Mouse (Mus musculus) midbrain, embryonic 15.5 days (tissue): ENCODE results near the gene Grb10. TPM values are rescaled to one million over a fixed set of nuclear protein-coding genes. Genes with fewer than 3 reads are reported as not detected.

Experiments
- ATAC-seq: fragments of 200-750 bp; cut with Nextera tagmentation; replicated peaks from 2 replicates; pipeline ENCODE4 v1.8.0; 2017; ENCODE audit warnings: moderate TSS enrichment
- H3K27ac ChIP-seq: fragments of 300-500 bp; sonication (generic); 2 replicates; pipeline ENCODE4 v1.5.1; 2015; ENCODE audit warnings: mild to moderate bottlenecking, inconsistent platforms
- H3K27me3 ChIP-seq: fragments of 300-500 bp; sonication (generic); replicated peaks from 2 replicates; pipeline ENCODE4 v1.6.1; 2015; ENCODE audit warnings: inconsistent platforms
- H3K36me3 ChIP-seq: fragments of 300-500 bp; sonication (generic); replicated peaks from 2 replicates; pipeline ENCODE4 v1.6.1; 2015; ENCODE audit warnings: inconsistent platforms
- H3K4me1 ChIP-seq: fragments of 300-500 bp; sonication (generic); 2 replicates; pipeline ENCODE4 v1.6.1; 2015; ENCODE audit warnings: inconsistent platforms
- H3K4me2 ChIP-seq: fragments of 300-500 bp; sonication (generic); 2 replicates; pipeline ENCODE4 v1.6.1; 2015; ENCODE audit warnings: inconsistent platforms, mild to moderate bottlenecking, moderate library complexity
- H3K4me3 ChIP-seq: fragments of 300-500 bp; sonication (generic); 2 replicates; pipeline ENCODE4 v1.5.1; 2015; ENCODE audit warnings: mild to moderate bottlenecking, inconsistent platforms
- H3K9ac ChIP-seq: fragments of 300-500 bp; sonication (generic); 2 replicates; pipeline ENCODE4 v1.6.1; 2015; ENCODE audit warnings: mild to moderate bottlenecking, inconsistent platforms
- H3K9me3 ChIP-seq: fragments of 300-500 bp; sonication (generic); 2 replicates; pipeline ENCODE4 v1.6.1; 2016; ENCODE audit warnings: inconsistent platforms
- WGBS: fragments of 180-500 bp; shearing (Covaris S2); methylation state at CpG from one replicate; pipeline ENCODE4 v1.1.7; 2015; ENCODE audit warnings: mixed read lengths; 5-methylcytosine and 5-hydroxymethylcytosine counted together
- polyA plus RNA-seq: library from polyadenylated mRNA; unstranded; fragments of >200 nt; fragmentation: Nextera tagmentation; extraction: Ambion mirVana; gene quantifications from 2 replicates; pipeline ENCODE4 v1.2.1, GENCODE M21; 2015

Grb10 gene
- polyA plus RNA-seq = 91.4 and 92.5 TPM in 2 replicates

DNA sequence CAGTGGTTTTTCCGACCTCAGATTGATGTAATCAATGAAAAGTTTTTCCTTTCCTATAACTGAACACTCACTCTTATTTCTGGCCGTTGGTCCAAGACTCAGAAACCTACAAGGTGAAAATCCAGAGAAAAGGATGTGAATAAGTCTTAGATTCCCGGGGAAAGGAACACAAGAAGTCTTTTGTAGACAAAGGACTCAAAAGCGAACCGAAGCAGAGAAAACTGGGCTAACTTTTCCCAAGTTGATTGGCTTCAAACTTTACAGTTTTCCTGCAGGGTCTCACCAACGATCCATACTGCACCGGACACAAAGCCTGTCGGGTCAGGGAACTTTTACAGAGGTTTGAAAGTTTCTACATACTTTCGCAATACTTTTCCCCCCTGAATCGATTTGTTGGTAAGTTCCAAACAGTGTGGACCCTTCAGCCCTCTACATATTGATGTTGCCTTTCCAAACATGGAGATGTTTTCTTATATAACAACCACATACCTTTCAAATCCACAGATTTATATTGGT is at the start of gene Grb10:
Gene Grb10 (minus strand): TSS at position 214 of the 516 bp plus-strand sequence.
- Histone ChIP-seq H3K4me3 (peak within 1 kb of the TSS; percentile 47), H3K27me3 (peaks cover 82% of the 10 kb centered on the region), H3K4me2 (peak within 1 kb of the TSS; percentile 60), H3K27ac (no peak within 1 kb of the TSS), H3K4me1 (peaks cover 17% of the 10 kb centered on the region), H3K36me3 (no peaks in the 10 kb centered on the region), H3K9ac (no peak within 1 kb of the TSS), H3K9me3 (no peaks in the 10 kb centered on the region)
- 22% methylated on average over 10 of the region's 10 CpGs for WGBS
- ATAC-seq = no peak

GRCm38 (mm10) chr11:12081638-12082037 is 43.2 kb upstream of the Grb10 start:
- Histone ChIP-seq H3K4me3 (no peak overlapping the region), H3K36me3 (no peaks in the 10 kb centered on the region), H3K4me2 (no peak overlapping the region), H3K9me3 (no peaks in the 10 kb centered on the region), H3K27me3 (no peaks in the 10 kb centered on the region), H3K4me1 (no peaks in the 10 kb centered on the region), H3K9ac (no peak overlapping the region), H3K27ac (no peak overlapping the region)
- 90% methylated on average over 3 of the region's 3 CpGs for WGBS
- no peak for ATAC-seq

DNA sequence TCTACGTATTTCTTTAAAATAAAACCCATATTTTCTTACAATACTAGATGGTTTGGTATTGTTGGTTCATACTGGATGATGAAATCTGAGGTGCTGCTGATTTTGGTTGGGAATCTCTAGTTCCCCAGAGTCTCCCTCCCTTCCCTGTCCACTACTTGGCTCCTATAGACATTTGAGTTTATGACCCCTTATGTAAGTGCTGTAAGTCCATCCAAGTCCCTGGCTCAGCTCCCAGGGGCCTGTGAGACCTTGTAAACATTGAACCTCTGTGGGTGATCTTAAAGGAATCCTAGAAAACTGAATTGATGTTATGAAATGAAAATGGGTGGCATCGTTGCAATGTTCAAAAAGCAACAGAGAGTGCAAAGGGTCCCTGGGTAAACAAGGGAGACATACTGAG is 40.7 kb upstream of the Grb10 start:
- no peak for ATAC-seq
- no peaks in the 10 kb centered on the region for H3K9me3 ChIP-seq

DNA sequence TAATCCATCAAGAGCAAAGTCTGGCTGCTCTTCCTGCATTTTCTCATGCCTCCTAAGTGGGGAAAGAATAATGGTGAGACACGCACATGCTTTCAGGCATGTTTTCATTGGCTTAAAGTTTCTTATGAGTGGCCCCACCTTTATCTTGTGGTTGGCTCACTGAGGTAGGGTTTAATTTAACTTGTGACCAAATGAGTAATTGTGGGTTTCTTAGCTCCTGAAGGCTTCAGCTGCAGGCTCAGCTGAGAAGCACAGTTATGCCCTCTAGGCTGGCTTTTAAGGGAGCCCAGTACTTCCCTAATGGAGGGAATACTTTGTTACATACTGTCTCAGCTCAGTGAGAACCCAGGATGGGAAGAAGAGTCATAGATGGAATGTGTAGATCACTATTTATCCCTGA is 37.0 kb upstream of the Grb10 start:
- H3K9me3 ChIP-seq = no peaks in the 10 kb centered on the region
- H3K36me3 ChIP-seq = no peaks in the 10 kb centered on the region
- H3K4me1 ChIP-seq = no peaks in the 10 kb centered on the region
- no peak overlapping the region for H3K9ac ChIP-seq
- H3K27me3 ChIP-seq = no peaks in the 10 kb centered on the region
- 96% methylated on average over 1 of the region's 1 CpGs for WGBS
- no peak for ATAC-seq
- H3K27ac ChIP-seq = no peak overlapping the region
- H3K4me3 ChIP-seq = no peak overlapping the region
- no peak overlapping the region for H3K4me2 ChIP-seq

More for the DNA sequence above, 40.7 kb upstream of the Grb10 start:
- Histone ChIP-seq H3K4me1 (no peaks in the 10 kb centered on the region), H3K4me3 (no peak overlapping the region), H3K27me3 (no peaks in the 10 kb centered on the region), H3K9ac (no peak overlapping the region), H3K4me2 (no peak overlapping the region), H3K36me3 (no peaks in the 10 kb centered on the region), H3K27ac (no peak overlapping the region)
- 92% methylated on average over 2 of the region's 2 CpGs for WGBS

GRCm38 (mm10) chr11:12073394-12074226 is 35.1 kb upstream of the Grb10 start:
- H3K36me3 ChIP-seq = no peaks in the 10 kb centered on the region
- no peak overlapping the region for H3K4me2 ChIP-seq
- H3K27me3 ChIP-seq = no peaks in the 10 kb centered on the region
- no peaks in the 10 kb centered on the region for H3K4me1 ChIP-seq
- H3K9ac ChIP-seq = no peak overlapping the region
- H3K4me3 ChIP-seq = no peak overlapping the region
- 84% methylated on average over 6 of the region's 6 CpGs for WGBS
- no peaks in the 10 kb centered on the region for H3K9me3 ChIP-seq
- no peak overlapping the region for H3K27ac ChIP-seq
- no peak for ATAC-seq

- H3K4me1 ChIP-seq = no peaks in the 10 kb centered on the region
- no peak overlapping the region for H3K4me3 ChIP-seq
- 85% methylated on average over 3 of the region's 3 CpGs for WGBS
- ATAC-seq = no peak
- H3K9me3 ChIP-seq = no peaks in the 10 kb centered on the region
- H3K4me2 ChIP-seq = no peak overlapping the region
- H3K27me3 ChIP-seq = no peaks in the 10 kb centered on the region
- H3K9ac ChIP-seq = no peak overlapping the region
- H3K27ac ChIP-seq = no peak overlapping the region
- no peaks in the 10 kb centered on the region for H3K36me3 ChIP-seq
Measured at GRCm38 (mm10) chr11:12072322-12072721, 33.8 kb upstream of the Grb10 start.

DNA sequence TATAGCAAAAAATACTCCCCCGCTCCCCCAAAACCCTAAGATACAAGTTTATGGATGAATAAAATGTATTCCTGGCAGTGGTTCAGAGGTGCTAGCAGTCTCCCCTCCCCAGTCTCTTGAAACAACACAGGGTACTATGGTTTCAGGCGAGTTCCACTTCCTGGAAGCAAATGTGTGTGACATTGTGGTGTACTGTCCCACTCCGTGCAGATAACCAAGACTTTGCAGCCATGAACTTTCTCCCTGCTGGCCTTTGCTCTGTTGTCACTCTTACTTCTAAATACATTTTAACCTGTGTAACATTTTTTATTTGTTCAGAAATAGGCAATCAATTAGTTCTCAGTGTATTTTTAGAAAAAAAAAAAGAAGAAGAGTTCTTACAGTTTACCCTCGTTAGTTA is 20.5 kb upstream of the Grb10 start:
- no peak overlapping the region for H3K27ac ChIP-seq
- no peak overlapping the region for H3K9ac ChIP-seq
- no peaks in the 10 kb centered on the region for H3K36me3 ChIP-seq
- no peaks in the 10 kb centered on the region for H3K9me3 ChIP-seq
- H3K27me3 ChIP-seq = no peaks in the 10 kb centered on the region
- H3K4me1 ChIP-seq = no peaks in the 10 kb centered on the region
- H3K4me2 ChIP-seq = no peak overlapping the region
- 81% methylated on average over 4 of the region's 4 CpGs for WGBS
- H3K4me3 ChIP-seq = no peak overlapping the region
- ATAC-seq = no peak

- H3K36me3 ChIP-seq = no peaks in the 10 kb centered on the region
- no peak overlapping the region for H3K4me3 ChIP-seq
- ATAC-seq = no peak
- H3K27ac ChIP-seq = no peak overlapping the region
- H3K27me3 ChIP-seq = peaks cover 4% of the 10 kb centered on the region
- H3K9ac ChIP-seq = no peak overlapping the region
- H3K9me3 ChIP-seq = no peaks in the 10 kb centered on the region
- no peak overlapping the region for H3K4me2 ChIP-seq
- WGBS = 70% methylated on average over 2 of the region's 2 CpGs
- no peaks in the 10 kb centered on the region for H3K4me1 ChIP-seq
Measured at GRCm38 (mm10) chr11:12048547-12049327, 10.3 kb upstream of the Grb10 start.

DNA sequence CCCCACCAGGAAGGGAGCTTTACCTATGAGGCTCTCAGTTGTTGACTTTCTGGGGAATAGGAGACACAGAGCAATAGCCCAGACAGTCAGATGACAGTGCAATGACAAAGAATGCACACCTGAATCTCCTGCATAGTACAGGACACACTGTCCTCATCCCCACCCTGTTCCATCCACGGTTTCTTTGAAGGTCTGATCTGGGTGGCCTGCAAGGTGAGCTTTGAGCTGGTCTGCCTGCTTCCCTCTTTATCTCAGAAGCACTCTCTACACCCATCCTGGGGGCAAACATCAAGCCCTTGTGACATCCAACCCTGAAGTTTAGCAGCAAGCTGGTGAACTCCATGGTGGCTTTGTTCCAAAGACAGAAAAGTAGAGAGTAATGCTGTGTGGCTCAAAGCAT is 9.7 kb upstream of the Grb10 start:
- Histone ChIP-seq H3K4me3 (no peak overlapping the region), H3K4me2 (no peak overlapping the region), H3K27ac (no peak overlapping the region), H3K9me3 (no peaks in the 10 kb centered on the region), H3K9ac (no peak overlapping the region), H3K4me1 (no peaks in the 10 kb centered on the region), H3K27me3 (peaks cover 4% of the 10 kb centered on the region), H3K36me3 (no peaks in the 10 kb centered on the region)
- no peak for ATAC-seq
- WGBS = 70% methylated on average over 1 of the region's 1 CpGs

GRCm38 (mm10) chr11:12044245-12044644 is 5.8 kb upstream of the Grb10 start:
- Histone ChIP-seq H3K4me2 (no peak overlapping the region), H3K4me1 (no peaks in the 10 kb centered on the region), H3K9ac (no peak overlapping the region), H3K27me3 (peaks cover 36% of the 10 kb centered on the region), H3K9me3 (no peaks in the 10 kb centered on the region), H3K4me3 (no peak overlapping the region), H3K36me3 (no peaks in the 10 kb centered on the region), H3K27ac (no peak overlapping the region)
- ATAC-seq = no peak
- WGBS = 53% methylated on average over 3 of the region's 3 CpGs

DNA sequence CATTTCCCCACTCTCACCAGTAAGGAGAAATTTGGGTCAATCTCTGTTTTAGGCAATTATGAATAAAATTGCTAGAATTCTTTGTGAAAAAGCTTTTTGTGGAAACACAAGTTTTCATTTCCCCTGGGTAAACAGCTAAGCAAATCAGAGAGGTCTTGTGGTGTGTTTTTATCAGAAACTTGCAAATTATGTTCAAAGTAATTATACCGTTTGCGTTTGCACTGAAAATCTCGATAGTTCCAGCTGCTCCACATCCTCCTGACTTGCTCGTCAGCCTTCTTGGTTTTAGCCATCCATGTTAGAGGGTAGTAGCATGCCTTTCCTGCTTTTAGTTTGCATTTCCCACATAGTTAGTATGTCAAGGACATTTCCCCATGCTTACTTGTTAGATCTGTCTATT is 3.3 kb upstream of the Grb10 start:
- Histone ChIP-seq H3K4me3 (no peak overlapping the region), H3K4me2 (no peak overlapping the region), H3K36me3 (no peaks in the 10 kb centered on the region), H3K9ac (no peak overlapping the region), H3K9me3 (no peaks in the 10 kb centered on the region), H3K27ac (no peak overlapping the region), H3K27me3 (peaks cover 58% of the 10 kb centered on the region), H3K4me1 (peaks cover 10% of the 10 kb centered on the region; the same call in 1 of the 2 replicates)
- no peak for ATAC-seq
- 75% methylated on average over 4 of the region's 4 CpGs for WGBS

DNA sequence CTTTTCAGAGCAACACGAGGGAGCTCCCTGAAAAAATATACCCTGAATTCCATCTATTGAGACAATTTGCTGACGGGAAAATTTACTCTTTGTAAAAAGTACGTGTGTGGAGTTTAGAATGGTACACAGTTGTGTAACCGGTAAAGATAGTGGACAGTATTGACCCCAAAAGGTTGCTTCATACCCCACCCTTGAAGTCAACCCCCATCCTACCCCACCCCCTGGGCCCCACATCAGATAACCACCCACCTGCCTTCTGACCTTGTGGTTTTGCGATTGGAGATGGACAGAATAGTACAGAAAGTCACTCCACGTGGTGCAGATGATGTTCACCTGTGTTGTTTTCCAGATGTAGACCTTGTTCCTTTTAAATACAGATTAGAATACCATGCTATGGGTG is 2.9 kb upstream of the Grb10 start:
- H3K9ac ChIP-seq = no peak overlapping the region
- peaks cover 62% of the 10 kb centered on the region for H3K27me3 ChIP-seq
- ATAC-seq = no peak
- H3K4me1 ChIP-seq = peaks cover 14% of the 10 kb centered on the region
- no peak overlapping the region for H3K27ac ChIP-seq
- H3K9me3 ChIP-seq = no peaks in the 10 kb centered on the region
- H3K4me2 ChIP-seq = no peak overlapping the region
- H3K36me3 ChIP-seq = no peaks in the 10 kb centered on the region
- 84% methylated on average over 6 of the region's 6 CpGs for WGBS
- H3K4me3 ChIP-seq = no peak overlapping the region
